Mouse (Mus musculus): ENCODE data around the gene Hecw2. TPM values are rescaled to one million over a fixed set of nuclear protein-coding genes. Genes with fewer than 3 reads are reported as not detected.

The Hecw2 gene
- polyA plus RNA-seq, 1 experiment from 2014 or later, result 5.5 TPM

GRCm38 (mm10) chr1:53766112-53766511 lies 428.9 kb downstream of the Hecw2 start:
- H3K27ac ChIP-seq, result no peak overlapping the region
- H3K9ac ChIP-seq, result no peak overlapping the region
- no peak overlapping the region for H3K4me3 ChIP-seq
- H3K27me3 ChIP-seq, result no peaks in the 10 kb centered on the region
- 58% methylated on average over 2 of the region's 2 CpGs for WGBS
- ATAC-seq (ENCODE audit: borderline replicate concordance, extremely low read depth, low FRiP score, low TSS enrichment), result no peak
- H3K4me1 ChIP-seq, result no peaks in the 10 kb centered on the region
- H3K9me3 ChIP-seq, result no peaks in the 10 kb centered on the region
- H3K4me2 ChIP-seq, result no peak overlapping the region
- 0 out of 2 replicates have a peak, but pooled peaks cover 4% of the 10 kb centered on the region for H3K36me3 ChIP-seq

- H3K36me3 ChIP-seq, result peaks cover 6% of the 10 kb centered on the region; the same call in 1 of the 2 replicates
- H3K4me3 ChIP-seq, result no peak overlapping the region
- H3K27me3 ChIP-seq, result no peaks in the 10 kb centered on the region
- H3K9me3 ChIP-seq, result no peaks in the 10 kb centered on the region
- H3K4me2 ChIP-seq, result no peak overlapping the region
- H3K4me1 ChIP-seq, result no peaks in the 10 kb centered on the region
- H3K27ac ChIP-seq, result no peak overlapping the region
- WGBS, result 85% methylated on average over 4 of the region's 4 CpGs
- ATAC-seq (ENCODE audit: borderline replicate concordance, extremely low read depth, low FRiP score, low TSS enrichment), result no peak
- no peak overlapping the region for H3K9ac ChIP-seq
Measured at GRCm38 (mm10) chr1:53757316-53757715, 437.7 kb downstream of the Hecw2 start.

Small RNA genes within 50 kb of the gene (microRNA-seq; reads per million reads assigned to microRNA genes)
- gene Mir7681, result not detected

Other genes with a start within 250 kb of the Hecw2 start
- gene Ccdc150, start 55.5 kb upstream of the Hecw2 start, polyA plus RNA-seq (2015; fragmentation: Nextera tagmentation; extraction: Ambion mirVana), result 0.18 and 0.45 TPM in 2 replicates
- gene Gtf3c3, start 243.8 kb upstream of the Hecw2 start, polyA plus RNA-seq (2015; fragmentation: Nextera tagmentation; extraction: Ambion mirVana), result 21.7 and 25.4 TPM in 2 replicates

All from lung, embryonic 15.5 days (tissue).